Mouse (Mus musculus) ES-E14 (cell line): ENCODE data around the gene Ptger4.

ENCODE experiments used
- HCFC1 ChIP-seq: IDR thresholded peaks from 2 replicates; pipeline ENCODE4 v1.6.1; 2012; ENCODE audit warnings: low read length, inconsistent platforms, borderline replicate concordance; ENCODE audit not compliant: insufficient read depth
- MAFK ChIP-seq: IDR thresholded peaks from 2 replicates; pipeline ENCODE4 v1.6.1; 2014; ENCODE audit warnings: mild to moderate bottlenecking, low read depth, low read length, inconsistent platforms; ENCODE audit not compliant: insufficient read depth
- ZNF384 ChIP-seq: IDR thresholded peaks from 2 replicates; pipeline ENCODE4 v1.6.1; 2012; ENCODE audit warnings: low read depth, low read length, inconsistent platforms

DNA sequence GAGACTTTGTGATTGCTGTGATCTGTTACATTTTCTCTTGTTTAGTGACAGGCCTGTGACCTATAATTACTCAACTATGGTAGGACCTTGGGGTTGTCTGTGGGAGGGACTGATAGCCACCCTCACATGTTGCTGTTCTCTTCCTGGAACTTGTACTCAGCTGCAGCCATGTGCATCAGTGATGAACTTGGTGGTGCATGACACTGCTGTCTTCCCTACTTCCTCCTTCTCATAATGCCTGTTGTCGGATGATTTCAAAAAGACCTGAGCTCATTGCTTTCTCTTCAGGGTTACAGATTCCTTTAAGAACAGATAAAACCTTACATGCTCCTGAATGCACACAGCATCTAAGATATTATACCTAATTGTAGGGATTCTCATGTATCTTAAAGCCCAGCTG lies 56.0 kb downstream of the Ptger4 start:
- TF ChIP-seq HCFC1 (no peak), ZNF384 (no peak), MAFK (no peak)
